Mouse (Mus musculus) hindbrain, embryonic 12.5 days (tissue): Measurements from ENCODE around the gene Adora3. TPM values are rescaled to one million over a fixed set of nuclear protein-coding genes. Genes with fewer than 3 reads are reported as not detected.
"Not testable (repeated sequence)": the region's sequence is repeated elsewhere in the genome, so short reads cannot be mapped to it uniquely, and the experiment has no call there.

Experiments used
- ATAC-seq: fragments of 200-750 bp; cut with Nextera tagmentation; 2 replicates; pipeline ENCODE4 v1.8.0; 2017; ENCODE audit warnings: moderate TSS enrichment; ENCODE audit not compliant: low FRiP score
- H3K27ac ChIP-seq: fragments of 300-500 bp; sonication (generic); 2 replicates; pipeline ENCODE4 v1.5.1; 2016; ENCODE audit warnings: mild to moderate bottlenecking
- H3K27me3 ChIP-seq: fragments of 300-500 bp; sonication (generic); 2 replicates; pipeline ENCODE4 v1.6.1; 2016; ENCODE audit warnings: mild to moderate bottlenecking
- H3K36me3 ChIP-seq: fragments of 300-500 bp; sonication (generic); 2 replicates; pipeline ENCODE4 v1.6.1; 2016; ENCODE audit warnings: mild to moderate bottlenecking
- H3K4me1 ChIP-seq: fragments of 300-500 bp; sonication (generic); 2 replicates; pipeline ENCODE4 v1.6.1; 2016
- H3K4me2 ChIP-seq: fragments of 300-500 bp; sonication (generic); replicated peaks from 2 replicates; pipeline ENCODE4 v1.6.1; 2016; ENCODE audit warnings: mild to moderate bottlenecking
- H3K4me3 ChIP-seq: fragments of 300-500 bp; sonication (generic); 2 replicates; pipeline ENCODE4 v1.5.1; 2016; ENCODE audit warnings: mild to moderate bottlenecking
- H3K9ac ChIP-seq: fragments of 300-500 bp; sonication (generic); 2 replicates; pipeline ENCODE4 v1.6.1; 2016; ENCODE audit warnings: mild to moderate bottlenecking, moderate library complexity
- H3K9me3 ChIP-seq: fragments of 300-500 bp; sonication (generic); replicated peaks from 2 replicates; pipeline ENCODE4 v1.6.1; 2016; ENCODE audit warnings: mild to moderate bottlenecking
- WGBS: fragments of 180-500 bp; shearing (Covaris S2); methylation state at CpG from one replicate; pipeline ENCODE4 v1.1.7; 2016; 5-methylcytosine and 5-hydroxymethylcytosine counted together
- polyA plus RNA-seq: library from polyadenylated mRNA; unstranded; fragments of >200 nt; fragmentation: Nextera tagmentation; extraction: Ambion mirVana; gene quantifications from 2 replicates; pipeline ENCODE4 v1.2.1, GENCODE M21; 2016

Adora3 gene
- polyA plus RNA-seq, 1 experiment from 2014 or later = not detected

GRCm38 (mm10) chr3:105913839-105914681, 43.4 kb downstream of the Adora3 start:
- 74% methylated on average over 10 of the region's 10 CpGs for WGBS

GRCm38 (mm10) chr3:105915281-105915680, 44.6 kb downstream of the Adora3 start:
- H3K36me3 ChIP-seq = no peaks in the 10 kb centered on the region
- no peaks in the 10 kb centered on the region for H3K4me1 ChIP-seq
- H3K9me3 ChIP-seq = no peaks in the 10 kb centered on the region
- ATAC-seq = no peak
- no peak overlapping the region for H3K4me2 ChIP-seq
- H3K27me3 ChIP-seq = no peaks in the 10 kb centered on the region
- no peak overlapping the region for H3K27ac ChIP-seq
- H3K4me3 ChIP-seq = no peak overlapping the region
- H3K9ac ChIP-seq = no peak overlapping the region
- WGBS = 52% methylated on average over 1 of the region's 1 CpGs

More at GRCm38 (mm10) chr3:105913839-105914681, 43.4 kb downstream of the Adora3 start:
- Histone ChIP-seq H3K9ac (no peak overlapping the region), H3K9me3 (no peaks in the 10 kb centered on the region), H3K36me3 (no peaks in the 10 kb centered on the region), H3K27me3 (no peaks in the 10 kb centered on the region), H3K4me3 (no peak overlapping the region), H3K4me2 (no peak overlapping the region), H3K27ac (no peak overlapping the region), H3K4me1 (no peaks in the 10 kb centered on the region)
- ATAC-seq = no peak

GRCm38 (mm10) chr3:105916455-105916854, 45.8 kb downstream of the Adora3 start:
- H3K36me3 ChIP-seq, H3K4me1 ChIP-seq, H3K27me3 ChIP-seq, H3K27ac ChIP-seq, H3K4me3 ChIP-seq, H3K4me2 ChIP-seq, H3K9ac ChIP-seq, H3K9me3 ChIP-seq, ATAC-seq: not testable (repeated sequence)

GRCm38 (mm10) chr3:105917656-105918354, 47.1 kb downstream of the Adora3 start:
- Histone ChIP-seq H3K9ac (no peak overlapping the region), H3K9me3 (no peaks in the 10 kb centered on the region), H3K4me3 (no peak overlapping the region), H3K27ac (no peak overlapping the region), H3K4me1 (no peaks in the 10 kb centered on the region), H3K36me3 (no peaks in the 10 kb centered on the region), H3K27me3 (no peaks in the 10 kb centered on the region), H3K4me2 (no peak overlapping the region)
- no peak for ATAC-seq
- 64% methylated on average over 10 of the region's 10 CpGs for WGBS

GRCm38 (mm10) chr3:105918355-105918745, 47.7 kb downstream of the Adora3 start:
- WGBS = 69% methylated on average over 3 of the region's 3 CpGs
- H3K4me1 ChIP-seq = no peaks in the 10 kb centered on the region
- no peak overlapping the region for H3K27ac ChIP-seq
- no peak overlapping the region for H3K9ac ChIP-seq
- no peaks in the 10 kb centered on the region for H3K36me3 ChIP-seq
- H3K9me3 ChIP-seq = no peaks in the 10 kb centered on the region
- no peak for ATAC-seq
- no peak overlapping the region for H3K4me3 ChIP-seq
- H3K27me3 ChIP-seq = no peaks in the 10 kb centered on the region
- H3K4me2 ChIP-seq = no peak overlapping the region

GRCm38 (mm10) chr3:105920743-105921142, 50.1 kb downstream of the Adora3 start:
- not testable (repeated sequence) for H3K27ac ChIP-seq, H3K9me3 ChIP-seq, H3K4me3 ChIP-seq, H3K4me2 ChIP-seq, ATAC-seq, H3K4me1 ChIP-seq, H3K36me3 ChIP-seq, H3K9ac ChIP-seq, H3K27me3 ChIP-seq

GRCm38 (mm10) chr3:105921959-105922358, 51.3 kb downstream of the Adora3 start:
- H3K9me3 ChIP-seq = no peaks in the 10 kb centered on the region
- 78% methylated on average over 2 of the region's 2 CpGs for WGBS
- H3K4me1 ChIP-seq = no peaks in the 10 kb centered on the region
- H3K9ac ChIP-seq = no peak overlapping the region
- H3K4me3 ChIP-seq = no peak overlapping the region
- H3K27me3 ChIP-seq = no peaks in the 10 kb centered on the region
- no peak overlapping the region for H3K4me2 ChIP-seq
- H3K36me3 ChIP-seq = no peaks in the 10 kb centered on the region
- ATAC-seq = no peak
- no peak overlapping the region for H3K27ac ChIP-seq

GRCm38 (mm10) chr3:105924616-105925015, 54.0 kb downstream of the Adora3 start:
- Histone ChIP-seq H3K9ac (no peak overlapping the region), H3K4me3 (no peak overlapping the region), H3K4me1 (no peaks in the 10 kb centered on the region), H3K9me3 (no peaks in the 10 kb centered on the region), H3K4me2 (no peak overlapping the region), H3K27ac (no peak overlapping the region), H3K27me3 (no peaks in the 10 kb centered on the region), H3K36me3 (no peaks in the 10 kb centered on the region)
- no peak for ATAC-seq
- WGBS = 83% methylated on average over 9 of the region's 9 CpGs

- Histone ChIP-seq H3K9me3 (no peaks in the 10 kb centered on the region), H3K4me2 (no peak overlapping the region), H3K9ac (no peak overlapping the region), H3K27me3 (no peaks in the 10 kb centered on the region), H3K27ac (no peak overlapping the region), H3K4me3 (no peak overlapping the region), H3K36me3 (no peaks in the 10 kb centered on the region), H3K4me1 (no peaks in the 10 kb centered on the region)
- WGBS = 80% methylated on average over 7 of the region's 7 CpGs
- ATAC-seq = no peak
Measured at GRCm38 (mm10) chr3:105927561-105928194, 57.0 kb downstream of the Adora3 start.

- ATAC-seq = no peak
- no peaks in the 10 kb centered on the region for H3K36me3 ChIP-seq
- H3K9ac ChIP-seq = no peak overlapping the region
- no peaks in the 10 kb centered on the region for H3K4me1 ChIP-seq
- no peaks in the 10 kb centered on the region for H3K9me3 ChIP-seq
- H3K27ac ChIP-seq = no peak overlapping the region
- no peak overlapping the region for H3K4me3 ChIP-seq
- 96% methylated on average over 3 of the region's 3 CpGs for WGBS
- no peak overlapping the region for H3K4me2 ChIP-seq
- no peaks in the 10 kb centered on the region for H3K27me3 ChIP-seq
Measured at GRCm38 (mm10) chr3:105928195-105928569, 57.5 kb downstream of the Adora3 start.

- 94% methylated on average over 6 of the region's 6 CpGs for WGBS
- ATAC-seq = no peak
- H3K27ac ChIP-seq = no peak overlapping the region
- H3K4me3 ChIP-seq = no peak overlapping the region
- H3K27me3 ChIP-seq = no peaks in the 10 kb centered on the region
- no peak overlapping the region for H3K4me2 ChIP-seq
- H3K36me3 ChIP-seq = no peaks in the 10 kb centered on the region
- H3K9me3 ChIP-seq = no peaks in the 10 kb centered on the region
- no peaks in the 10 kb centered on the region for H3K4me1 ChIP-seq
- no peak overlapping the region for H3K9ac ChIP-seq
Measured at GRCm38 (mm10) chr3:105928781-105929180, 58.1 kb downstream of the Adora3 start.

- ATAC-seq = no peak
- H3K9me3 ChIP-seq = no peaks in the 10 kb centered on the region
- H3K27ac ChIP-seq = no peak overlapping the region
- no peak overlapping the region for H3K4me3 ChIP-seq
- H3K27me3 ChIP-seq = no peaks in the 10 kb centered on the region
- H3K9ac ChIP-seq = no peak overlapping the region
- H3K36me3 ChIP-seq = no peaks in the 10 kb centered on the region
- H3K4me2 ChIP-seq = no peak overlapping the region
- no peaks in the 10 kb centered on the region for H3K4me1 ChIP-seq
- 88% methylated on average over 7 of the region's 7 CpGs for WGBS
Measured at GRCm38 (mm10) chr3:105929821-105930220, 59.2 kb downstream of the Adora3 start.
